ENCODE assay signal across 8 mouse cellular contexts in the genomic region with DNA sequence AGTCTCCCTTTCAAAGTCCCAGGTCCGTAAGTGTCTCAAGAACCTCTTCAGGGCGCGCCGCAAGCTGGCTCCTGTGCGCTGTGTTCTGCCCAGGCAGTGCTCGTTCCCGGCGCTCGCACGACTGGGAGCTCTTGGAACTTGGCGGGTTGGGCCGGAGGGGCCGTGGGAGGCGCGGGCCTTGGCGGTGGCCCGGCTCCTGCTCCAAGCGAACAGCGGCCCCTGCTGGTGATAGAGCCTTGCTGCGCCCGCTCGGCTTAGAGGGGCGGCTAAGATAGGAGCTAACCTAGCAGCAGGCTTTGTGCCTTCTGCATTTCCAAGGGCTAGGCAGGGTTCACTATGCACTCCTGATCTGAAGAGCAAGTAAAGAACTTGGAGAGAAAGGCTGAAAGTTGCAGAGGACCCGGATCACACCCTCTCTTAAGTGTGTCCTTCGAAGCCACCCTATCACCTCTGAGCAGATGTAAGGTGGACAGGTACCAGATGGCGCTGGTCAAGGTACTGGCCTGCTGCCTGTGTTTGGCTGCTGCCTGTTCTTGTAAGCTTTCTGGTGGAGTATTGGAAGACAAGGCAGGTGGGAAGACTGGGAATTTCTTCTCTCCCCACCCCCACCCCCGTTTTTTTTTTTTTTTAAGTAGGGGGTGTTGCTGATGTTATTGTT. TPM values are rescaled to one million over a fixed set of nuclear protein-coding genes. Genes with fewer than 3 reads are reported as not detected.
DNase-seq lines count a peak whose midpoint lies in the region; ATAC-seq lines count a peak whose summit lies in the region.

A gene (minus strand): TSS at position 123 of the 658 bp plus-strand sequence.

- 0 out of 2 replicates have a peak, but pooled peaks cover 3% of the 10 kb centered on the region for H3K4me1 ChIP-seq in intestine, embryonic 14.5 days (replicated peaks; ENCODE audit: control insufficient read depth, insufficient read depth, low read length)
- H3K4me1 ChIP-seq in megakaryocyte, embryonic 14.5 days, result peaks cover 14% of the 10 kb centered on the region

- no peak within 1 kb of the TSS for H3K27ac ChIP-seq in intestine, embryonic 14.5 days (ENCODE audit: low read depth)

- H3K4me2 ChIP-seq in intestine, embryonic 14.5 days (ENCODE audit: low read length), result peak within 1 kb of the TSS; percentile 91

- H3K36me3 ChIP-seq in intestine, embryonic 14.5 days (ENCODE audit: control insufficient read depth, insufficient read depth, low read length), result no peaks in the 10 kb centered on the region
- no peaks in the 10 kb centered on the region for H3K36me3 ChIP-seq in megakaryocyte, embryonic 14.5 days (replicated peaks; ENCODE audit: low read length)

- H3K9ac ChIP-seq in intestine, embryonic 14.5 days (ENCODE audit: low read length), result peak within 1 kb of the TSS; percentile 35

- intact Hi-C loops in gastrocnemius, postnatal 36 days (cut with DNase I), result loop anchor here (10.0 kb wide), 1 partner anchor 751 kb away; no protein-coding TSS in a partner anchor

- no peaks in the 10 kb centered on the region for H3K9me3 ChIP-seq in intestine, embryonic 14.5 days (ENCODE audit: control insufficient read depth, low read length)
- no peaks in the 10 kb centered on the region for H3K9me3 ChIP-seq in megakaryocyte, embryonic 14.5 days

- peak within 1 kb of the TSS; percentile 46 for H3K4me3 ChIP-seq in intestine, embryonic 14.5 days (ENCODE audit: low read depth, low read length)
- H3K4me3 ChIP-seq in megakaryocyte, embryonic 14.5 days (replicated peaks), result peak within 1 kb of the TSS; percentile 89

- H3K27me3 ChIP-seq in intestine, embryonic 14.5 days (replicated peaks; ENCODE audit: control insufficient read depth, insufficient read depth, low read length), result peaks cover 13% of the 10 kb centered on the region
- H3K27me3 ChIP-seq in megakaryocyte, embryonic 14.5 days (replicated peaks), result peaks cover 31% of the 10 kb centered on the region

- peak; percentile 91 for ATAC-seq in intestine, embryonic 14.5 days (replicated peaks; ENCODE audit: low FRiP score, low TSS enrichment, low read depth)

- DNase-seq in adrenal gland, adult 8-10 months, result peak; percentile 65
- peak; percentile 95 for DNase-seq in embryo, embryonic 10.5 days (ENCODE audit: low spot score)
- DNase-seq in gastrocnemius, postnatal 36 days, result peak; percentile 73 to 76
- peak; percentile 96 for DNase-seq in intestine, embryonic 14.5 days (ENCODE audit: low spot score)
- peak; percentile 56 to 92 for DNase-seq in left cerebral cortex, adult 9 months (ENCODE audit: low spot score in 2 of 2)
- DNase-seq in right cerebral cortex, postnatal 25 days, result peak; percentile 93
- peak; percentile 75 to 84 for DNase-seq in urinary bladder, postnatal 36 days (ENCODE audit: low spot score in 2 of 2)

- WGBS in intestine, embryonic 14.5 days, result 4% methylated on average over 27 of the region's 27 CpGs

RNA-seq across cellular contexts. Expression of the gene that starts here (rescaled TPM):
- total RNA-seq in adrenal gland, adult 8-10 months (2022), result under 1 TPM; 0.17 to 0.55 (median 0.39) TPM
- under 1 TPM in 1 of 2 experiments, not detected in 1; 0.17 TPM for total RNA-seq in gastrocnemius, postnatal 36 days (2021)
- 2.3 and 2.5 TPM in 2 replicates for polyA plus RNA-seq in intestine, embryonic 14.5 days (2014; fragmentation: Nextera tagmentation; extraction: Ambion mirVana)
- polyA plus RNA-seq in megakaryocyte, embryonic 14.5 days (2012; ENCODE audit: insufficient read depth, low replicate concordance), result not detected in 2 replicates

Comparison
In these comparisons a context has a peak if more than half of its experiments do, and no peak if none do; other contexts are left out.
1. Peak in DNase-seq in adrenal gland, adult 8-10 months; RNA of the gene not detected or under 1 TPM.
2. Peak in DNase-seq in gastrocnemius, postnatal 36 days; RNA of the gene not detected or under 1 TPM.